Mouse (Mus musculus): Measurements from ENCODE around the gene Gm20604. TPM values are rescaled to one million over a fixed set of nuclear protein-coding genes. Genes with fewer than 3 reads are reported as not detected.

Gm20604 gene
- polyA plus RNA-seq, 1 experiment from 2014 or later, result 27.2 TPM

- Histone ChIP-seq H3K4me2 (replicated peaks) (no peak overlapping the region), H3K9ac (no peak overlapping the region), H3K27me3 (no peaks in the 10 kb centered on the region), H3K4me1 (peaks cover 31% of the 10 kb centered on the region), H3K27ac (no peak overlapping the region), H3K9me3 (no peaks in the 10 kb centered on the region), H3K36me3 (no peaks in the 10 kb centered on the region), H3K4me3 (no peak overlapping the region)
- no peak for ATAC-seq (ENCODE audit: low FRiP score, low read depth)
- 78% methylated on average over 2 of the region's 2 CpGs for WGBS
Observed at GRCm38 (mm10) chr12:102714116-102714515, 44.4 kb downstream of the Gm20604 start.

GRCm38 (mm10) chr12:102713153-102713865, 45.2 kb downstream of the Gm20604 start:
- 46% methylated on average over 20 of the region's 20 CpGs for WGBS
- Histone ChIP-seq H3K4me2 (replicated peaks) (peak overlapping the region; percentile 25; the same call in 1 of the 2 replicates), H3K9ac (no peak overlapping the region), H3K27me3 (no peaks in the 10 kb centered on the region), H3K36me3 (no peaks in the 10 kb centered on the region), H3K9me3 (no peaks in the 10 kb centered on the region), H3K4me3 (no peak overlapping the region), H3K4me1 (peaks cover 29% of the 10 kb centered on the region), H3K27ac (peak overlapping the region; percentile 28; the same call in 1 of the 2 replicates)
- ATAC-seq (ENCODE audit: low FRiP score, low read depth), result no peak

GRCm38 (mm10) chr12:102710851-102711375, 47.6 kb downstream of the Gm20604 start:
- H3K9ac ChIP-seq, result no peak overlapping the region
- ATAC-seq (ENCODE audit: low FRiP score, low read depth), result no peak
- whole genome bisulfite sequencing, result 66% methylated on average over 4 of the region's 4 CpGs
- no peak overlapping the region for H3K4me2 ChIP-seq (replicated peaks)
- H3K4me1 ChIP-seq, result peaks cover 31% of the 10 kb centered on the region
- no peak overlapping the region for H3K27ac ChIP-seq
- H3K36me3 ChIP-seq, result no peaks in the 10 kb centered on the region
- no peaks in the 10 kb centered on the region for H3K27me3 ChIP-seq
- H3K9me3 ChIP-seq, result no peaks in the 10 kb centered on the region
- no peak overlapping the region for H3K4me3 ChIP-seq

DNA sequence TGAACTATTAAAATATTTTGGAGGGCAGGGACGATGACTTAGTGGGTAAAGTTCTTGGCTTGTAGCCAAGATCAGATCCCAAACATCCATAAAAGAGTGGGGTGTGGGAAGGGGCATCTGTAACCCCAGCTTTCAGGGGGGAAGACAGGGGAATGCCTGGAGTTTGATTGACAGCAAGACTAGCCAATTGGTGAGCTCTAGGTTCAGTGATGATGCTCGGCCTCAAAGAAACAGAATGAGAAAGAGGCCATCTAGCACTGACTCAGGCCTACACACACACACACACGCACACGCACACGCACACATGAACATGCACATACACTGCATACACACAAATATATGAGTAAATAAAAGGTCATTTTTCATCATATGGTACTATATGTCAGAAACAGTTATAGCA, 48.6 kb downstream of the Gm20604 start:
- Histone ChIP-seq H3K4me3 (no peak overlapping the region), H3K27ac (no peak overlapping the region), H3K27me3 (no peaks in the 10 kb centered on the region), H3K9ac (no peak overlapping the region), H3K36me3 (no peaks in the 10 kb centered on the region), H3K9me3 (no peaks in the 10 kb centered on the region), H3K4me2 (replicated peaks) (no peak overlapping the region), H3K4me1 (peaks cover 37% of the 10 kb centered on the region)
- 77% methylated on average over 5 of the region's 5 CpGs for WGBS
- ATAC-seq (ENCODE audit: low FRiP score, low read depth), result no peak

DNA sequence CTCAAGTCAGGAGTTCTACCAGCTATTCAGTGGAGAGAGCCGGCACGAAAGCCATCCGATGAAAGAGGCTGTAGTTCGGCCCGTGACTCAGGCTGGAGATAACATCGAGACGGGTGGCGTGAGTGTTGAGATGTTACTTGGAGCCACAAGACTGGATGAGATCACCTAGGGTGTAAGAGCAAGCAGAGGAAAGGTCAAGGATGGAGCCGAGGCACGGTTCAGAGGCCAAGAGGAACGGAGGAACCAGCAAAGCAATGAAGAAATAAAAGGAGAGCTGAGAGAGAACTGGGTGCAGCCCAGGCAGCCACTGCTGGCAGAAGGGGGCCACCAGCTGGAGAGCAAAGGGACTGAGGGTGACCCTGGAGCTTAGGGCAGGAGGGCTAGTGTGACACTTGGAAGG, 50.3 kb downstream of the Gm20604 start:
- Histone ChIP-seq H3K4me3 (no peak overlapping the region), H3K36me3 (no peaks in the 10 kb centered on the region), H3K9me3 (no peaks in the 10 kb centered on the region), H3K9ac (no peak overlapping the region), H3K4me2 (replicated peaks) (no peak overlapping the region), H3K27me3 (no peaks in the 10 kb centered on the region), H3K27ac (no peak overlapping the region), H3K4me1 (peaks cover 40% of the 10 kb centered on the region)
- WGBS, result 86% methylated on average over 11 of the region's 11 CpGs
- ATAC-seq (ENCODE audit: low FRiP score, low read depth), result no peak

DNA sequence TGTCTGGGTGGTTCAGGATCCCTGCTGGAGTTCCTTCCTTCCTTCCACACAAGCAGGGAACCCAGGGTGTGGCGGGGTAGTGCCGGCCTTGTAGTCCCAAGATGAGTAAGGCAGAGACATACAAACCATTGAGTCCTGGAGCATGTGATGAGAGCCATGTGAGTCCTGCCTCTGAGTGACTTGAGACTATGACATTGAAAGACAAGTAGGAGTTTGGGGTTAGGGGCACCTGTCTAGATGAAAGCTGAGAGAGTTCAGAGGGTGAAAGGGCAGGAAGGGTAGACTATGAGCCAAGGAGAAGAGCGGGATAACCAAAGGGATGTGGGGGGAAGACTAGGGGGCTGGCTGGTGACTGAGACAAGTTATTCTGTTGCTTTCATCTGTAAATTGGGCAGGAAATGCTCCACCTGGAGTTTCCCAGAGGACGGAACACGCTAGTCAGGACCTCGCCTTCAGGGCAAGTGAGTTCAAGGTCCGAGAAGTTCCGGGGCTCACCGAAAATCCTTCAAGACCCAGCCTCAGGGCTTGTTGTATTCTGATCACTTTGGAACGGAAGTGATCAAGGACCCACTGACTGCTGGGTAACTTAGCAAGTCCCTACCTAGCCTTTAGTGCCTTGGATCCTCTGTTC, 51.5 kb downstream of the Gm20604 start:
- H3K36me3 ChIP-seq, result no peaks in the 10 kb centered on the region
- ATAC-seq (ENCODE audit: low FRiP score, low read depth), result no peak
- H3K4me1 ChIP-seq, result peaks cover 47% of the 10 kb centered on the region
- H3K9me3 ChIP-seq, result no peaks in the 10 kb centered on the region
- WGBS, result 77% methylated on average over 10 of the region's 10 CpGs
- H3K9ac ChIP-seq, result no peak overlapping the region
- H3K4me2 ChIP-seq (replicated peaks), result no peak overlapping the region
- H3K27ac ChIP-seq, result no peak overlapping the region
- H3K4me3 ChIP-seq, result no peak overlapping the region
- H3K27me3 ChIP-seq, result no peaks in the 10 kb centered on the region

DNA sequence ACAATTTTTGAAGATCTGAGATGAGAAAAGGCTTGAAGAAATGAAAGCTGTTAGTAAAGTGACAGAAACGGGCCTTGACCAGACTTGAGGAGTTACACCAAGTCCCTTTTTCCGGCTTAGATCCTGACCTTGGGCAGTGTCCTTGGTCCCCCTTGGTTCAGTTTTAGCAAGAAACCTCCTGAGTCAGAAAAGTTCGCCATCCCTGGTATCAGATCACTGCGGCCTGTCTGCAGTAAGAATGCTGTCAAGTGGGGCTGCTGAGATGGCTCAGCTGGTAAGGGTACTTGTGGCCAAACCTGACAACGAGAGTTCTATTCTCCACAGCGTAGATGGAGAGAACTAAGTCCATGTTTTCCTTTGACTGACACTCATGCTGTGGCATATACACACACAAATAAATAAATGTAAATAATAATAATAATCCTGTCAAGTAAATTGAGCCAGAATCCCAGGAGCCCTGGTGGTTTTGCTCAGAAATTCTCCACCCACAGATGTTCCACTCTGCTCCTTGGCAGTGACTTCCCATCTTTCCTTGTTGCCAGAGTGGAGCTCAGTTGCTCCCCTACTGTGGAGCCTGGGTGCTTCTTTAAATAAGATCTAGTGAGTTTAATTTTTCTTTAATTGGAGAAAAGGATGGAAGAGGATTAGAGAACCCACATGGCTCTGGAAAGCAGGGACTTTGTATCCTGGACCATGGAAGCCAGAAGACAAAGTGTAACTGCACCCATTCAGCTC, 52.4 kb downstream of the Gm20604 start:
- Histone ChIP-seq H3K27me3 (no peaks in the 10 kb centered on the region), H3K9ac (no peak overlapping the region), H3K4me3 (peak overlapping the region; percentile 68), H3K27ac (no peak overlapping the region), H3K36me3 (no peaks in the 10 kb centered on the region), H3K9me3 (no peaks in the 10 kb centered on the region), H3K4me2 (replicated peaks) (peak overlapping the region; percentile 92), H3K4me1 (peaks cover 47% of the 10 kb centered on the region)
- whole genome bisulfite sequencing, result 79% methylated on average over 6 of the region's 6 CpGs
- no peak for ATAC-seq (ENCODE audit: low FRiP score, low read depth)

GRCm38 (mm10) chr12:102705216-102705871, 53.1 kb downstream of the Gm20604 start:
- H3K9me3 ChIP-seq, result no peaks in the 10 kb centered on the region
- no peaks in the 10 kb centered on the region for H3K36me3 ChIP-seq
- H3K9ac ChIP-seq, result peak overlapping the region; percentile 84
- H3K27me3 ChIP-seq, result no peaks in the 10 kb centered on the region
- peak overlapping the region; percentile 68 for H3K4me3 ChIP-seq
- peaks cover 45% of the 10 kb centered on the region for H3K4me1 ChIP-seq
- 2% methylated on average over 45 of the region's 45 CpGs for WGBS
- H3K4me2 ChIP-seq (replicated peaks), result peak overlapping the region; percentile 92
- ATAC-seq (ENCODE audit: low FRiP score, low read depth), result peak; percentile 58
- H3K27ac ChIP-seq, result peak overlapping the region; percentile 73; the same call in 1 of the 2 replicates

DNA sequence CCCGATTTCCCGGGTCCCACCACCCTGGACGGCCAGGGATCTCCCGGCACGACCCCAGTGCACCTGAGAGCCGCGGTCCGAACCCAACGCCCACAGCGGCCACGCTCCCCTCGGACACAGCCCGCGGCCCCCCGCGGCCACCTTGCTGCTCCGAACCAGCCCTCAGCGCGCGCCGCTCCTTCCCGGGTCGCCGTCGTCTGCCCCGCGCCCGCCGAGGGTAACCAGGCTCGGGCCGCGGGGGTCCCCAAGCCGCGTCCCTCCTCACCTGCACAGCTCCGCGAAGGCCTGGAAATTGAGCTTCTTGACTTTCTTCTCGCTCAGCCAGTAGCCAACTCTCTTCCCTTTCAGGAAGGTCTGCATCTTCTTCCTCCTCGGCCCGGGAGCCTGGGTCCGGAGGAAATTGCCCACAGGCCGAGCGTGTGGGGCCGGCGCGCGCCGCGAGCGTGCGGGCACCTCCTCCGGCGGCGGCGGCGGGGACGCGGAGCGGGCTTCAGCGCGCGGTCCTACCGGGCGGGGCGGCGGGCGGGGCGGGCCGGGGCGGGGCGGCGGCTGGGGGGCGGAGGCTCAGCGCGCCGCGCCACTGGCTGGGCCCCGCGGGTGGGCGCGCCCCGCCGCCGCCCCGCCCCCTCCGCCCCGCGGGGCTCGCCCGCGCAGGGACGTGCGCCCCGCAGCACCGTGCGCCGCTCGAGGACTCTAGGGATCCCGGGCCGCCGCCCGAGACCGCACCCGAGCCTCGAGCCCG, 53.8 kb downstream of the Gm20604 start, which contains the start of gene Itpk1:
Itpk1 (minus strand) TSS at position 474 of the 742 bp plus-strand sequence.
- WGBS, result under 1% methylated on average over 61 of the region's 105 CpGs
- peak within 1 kb of the TSS; percentile 92 for H3K4me2 ChIP-seq (replicated peaks)
- no peaks in the 10 kb centered on the region for H3K9me3 ChIP-seq
- H3K27ac ChIP-seq, result peak within 1 kb of the TSS; percentile 73; the same call in 1 of the 2 replicates
- H3K36me3 ChIP-seq, result no peaks in the 10 kb centered on the region
- H3K9ac ChIP-seq, result peak within 1 kb of the TSS; percentile 84
- no peaks in the 10 kb centered on the region for H3K27me3 ChIP-seq
- peaks cover 45% of the 10 kb centered on the region for H3K4me1 ChIP-seq
- ATAC-seq (ENCODE audit: low FRiP score, low read depth), result peak; percentile 91
- peak within 1 kb of the TSS; percentile 68 for H3K4me3 ChIP-seq

GRCm38 (mm10) chr12:102703921-102704408, 54.5 kb downstream of the Gm20604 start:
- Histone ChIP-seq H3K4me2 (replicated peaks) (peak overlapping the region; percentile 92), H3K4me1 (peaks cover 51% of the 10 kb centered on the region), H3K27ac (no peak overlapping the region), H3K27me3 (no peaks in the 10 kb centered on the region), H3K36me3 (no peaks in the 10 kb centered on the region), H3K4me3 (peak overlapping the region; percentile 68), H3K9me3 (no peaks in the 10 kb centered on the region), H3K9ac (peak overlapping the region; percentile 84)
- WGBS, result 6% methylated on average over 17 of the region's 17 CpGs
- ATAC-seq (ENCODE audit: low FRiP score, low read depth), result no peak

DNA sequence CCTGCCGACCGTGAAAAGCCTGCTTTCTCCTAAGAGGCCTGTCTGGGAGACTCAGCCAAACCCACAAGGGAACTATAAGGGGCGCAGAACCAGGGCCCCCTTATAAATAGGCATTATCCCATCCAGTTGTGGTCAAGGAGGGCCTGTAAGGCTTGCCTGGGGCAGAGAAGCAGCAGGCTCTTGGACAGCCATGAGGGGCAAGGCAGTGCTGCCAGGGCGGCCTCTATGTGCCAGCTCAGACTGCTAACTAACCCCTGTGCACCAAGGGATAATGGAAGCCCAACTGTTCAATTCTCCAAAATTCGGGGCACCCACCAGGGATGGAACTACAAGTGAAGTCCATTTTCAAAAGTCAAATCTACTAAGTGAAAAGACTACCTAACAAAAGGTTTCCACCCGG, 55.0 kb downstream of the Gm20604 start:
- Histone ChIP-seq H3K9ac (peak overlapping the region; percentile 13; the same call in 1 of the 2 replicates), H3K36me3 (no peaks in the 10 kb centered on the region), H3K27me3 (no peaks in the 10 kb centered on the region), H3K4me2 (replicated peaks) (peak overlapping the region; percentile 92), H3K4me1 (peaks cover 56% of the 10 kb centered on the region), H3K27ac (no peak overlapping the region), H3K9me3 (no peaks in the 10 kb centered on the region), H3K4me3 (peak overlapping the region; percentile 68)
- no peak for ATAC-seq (ENCODE audit: low FRiP score, low read depth)
- 39% methylated on average over 6 of the region's 6 CpGs for WGBS

Measured in limb, embryonic 13.5 days (tissue).